Mouse (Mus musculus): ENCODE results near the gene Fgfr3. TPM values are rescaled to one million over a fixed set of nuclear protein-coding genes. Genes with fewer than 3 reads are reported as not detected.

Fgfr3 gene
- polyA plus RNA-seq, 1 experiment, result 2.7 TPM

- H3K27me3 ChIP-seq (ENCODE audit: control insufficient read depth, insufficient read depth, insufficient read length), result no peaks in the 10 kb centered on the region
- peaks cover 9% of the 10 kb centered on the region for H3K79me2 ChIP-seq (ENCODE audit: control insufficient read depth, insufficient read depth)
- H3K36me3 ChIP-seq (ENCODE audit: control insufficient read depth, insufficient read depth), result peaks cover 7% of the 10 kb centered on the region
- no peak for TF ChIP-seq POLR2A (IDR thresholded peaks at IDR 0.05; ENCODE audit: insufficient read length, low read depth)
- no peak for TF ChIP-seq E2F4 (IDR thresholded peaks at IDR 0.05; ENCODE audit: insufficient read depth)
- TF ChIP-seq SRF (IDR thresholded peaks at IDR 0.05; ENCODE audit: control insufficient read depth, insufficient read length, low read depth), result no peak
- TF ChIP-seq USF1 (IDR thresholded peaks at IDR 0.05; ENCODE audit: low read depth), result no peak
- no peak for TF ChIP-seq MYOG (IDR thresholded peaks at IDR 0.05; ENCODE audit: control insufficient read depth in 1 of 3, insufficient read depth in 1 of 3, insufficient read length in 2 of 3, low read depth in 2 of 3)
- TF ChIP-seq MYOD1 (IDR thresholded peaks at IDR 0.05; ENCODE audit: control insufficient read depth in 1 of 3, insufficient read length in 2 of 3, low read depth in 2 of 3), result no peak
- no peak for TF ChIP-seq REST (IDR thresholded peaks at IDR 0.05; ENCODE audit: insufficient read depth, insufficient read length)
- TF ChIP-seq MAX (IDR thresholded peaks at IDR 0.05; ENCODE audit: low read depth), result no peak
- no peak for TF ChIP-seq TCF3 (IDR thresholded peaks at IDR 0.05; ENCODE audit: insufficient read length, low read depth)
- TF ChIP-seq TCF12 (IDR thresholded peaks at IDR 0.05; ENCODE audit: insufficient read depth, poor library complexity, severe bottlenecking), result no peak
- TF ChIP-seq POLR2AphosphoS2 (IDR thresholded peaks at IDR 0.05; ENCODE audit: insufficient read length, low read depth), result no peak
- no peak for TF ChIP-seq CEBPB (IDR thresholded peaks at IDR 0.05; ENCODE audit: insufficient read depth, poor library complexity, severe bottlenecking)
- H3K4me2 ChIP-seq (ENCODE audit: low read depth), result no peak overlapping the region
- no peak overlapping the region for H3K4me3 ChIP-seq
- H3ac ChIP-seq (ENCODE audit: control insufficient read depth, insufficient read length), result no peak overlapping the region
Measured at GRCm38 (mm10) chr5:33777195-33777594, 55.7 kb downstream of the Fgfr3 start.

GRCm38 (mm10) chr5:33781964-33782344 is 60.5 kb downstream of the Fgfr3 start:
- peak overlapping the region; percentile 67 for H3ac ChIP-seq (ENCODE audit: control insufficient read depth, insufficient read length)
- TF ChIP-seq POLR2AphosphoS2 (IDR thresholded peaks at IDR 0.05; ENCODE audit: insufficient read length, low read depth) (no peak), TCF3 (IDR thresholded peaks at IDR 0.05; ENCODE audit: insufficient read length, low read depth) (no peak), SRF (IDR thresholded peaks at IDR 0.05; ENCODE audit: control insufficient read depth, insufficient read length, low read depth) (no peak)
- peak overlapping the region; percentile 92 for H3K4me2 ChIP-seq (ENCODE audit: low read depth)
- H3K36me3 ChIP-seq (ENCODE audit: control insufficient read depth, insufficient read depth), result peaks cover 7% of the 10 kb centered on the region
- H3K4me3 ChIP-seq, result peak overlapping the region; percentile 44
- H3K27me3 ChIP-seq (ENCODE audit: control insufficient read depth, insufficient read depth, insufficient read length), result no peaks in the 10 kb centered on the region
- peaks cover 9% of the 10 kb centered on the region for H3K79me2 ChIP-seq (ENCODE audit: control insufficient read depth, insufficient read depth)

- Histone ChIP-seq H3K36me3 (ENCODE audit: control insufficient read depth, insufficient read depth) (peaks cover 4% of the 10 kb centered on the region), H3K27me3 (ENCODE audit: control insufficient read depth, insufficient read depth, insufficient read length) (no peaks in the 10 kb centered on the region), H3K4me2 (ENCODE audit: low read depth) (peak within 1 kb of the TSS; percentile 92), H3ac (ENCODE audit: control insufficient read depth, insufficient read length) (peak within 1 kb of the TSS; percentile 67), H3K4me3 (peak within 1 kb of the TSS; percentile 44), H3K79me2 (ENCODE audit: control insufficient read depth, insufficient read depth) (peaks cover 9% of the 10 kb centered on the region)
- TF ChIP-seq MAX (IDR thresholded peaks at IDR 0.05; ENCODE audit: low read depth) (no peak), MYOD1 (IDR thresholded peaks at IDR 0.05; ENCODE audit: control insufficient read depth in 1 of 3, insufficient read length in 2 of 3, low read depth in 2 of 3) (peak in 2 of 3 experiments; percentile 16 to 62), SRF (IDR thresholded peaks at IDR 0.05; ENCODE audit: control insufficient read depth, insufficient read length, low read depth) (peak; percentile 23), POLR2A (IDR thresholded peaks at IDR 0.05; ENCODE audit: insufficient read length, low read depth) (peak; percentile 83), MYOG (IDR thresholded peaks at IDR 0.05; ENCODE audit: control insufficient read depth in 1 of 3, insufficient read depth in 1 of 3, insufficient read length in 2 of 3, low read depth in 2 of 3) (peak in 2 of 3 experiments; percentile 14 to 24), CEBPB (IDR thresholded peaks at IDR 0.05; ENCODE audit: insufficient read depth, poor library complexity, severe bottlenecking) (no peak), POLR2AphosphoS2 (IDR thresholded peaks at IDR 0.05; ENCODE audit: insufficient read length, low read depth) (peak; percentile 70), TCF12 (IDR thresholded peaks at IDR 0.05; ENCODE audit: insufficient read depth, poor library complexity, severe bottlenecking) (no peak), REST (IDR thresholded peaks at IDR 0.05; ENCODE audit: insufficient read depth, insufficient read length) (peak; percentile 7), USF1 (IDR thresholded peaks at IDR 0.05; ENCODE audit: low read depth) (no peak), E2F4 (IDR thresholded peaks at IDR 0.05; ENCODE audit: insufficient read depth) (peak; percentile 14), TCF3 (IDR thresholded peaks at IDR 0.05; ENCODE audit: insufficient read length, low read depth) (peak; percentile 6)
Measured at GRCm38 (mm10) chr5:33782345-33782998, 61.0 kb downstream of the Fgfr3 start, which contains the start of gene Letm1. Gene Letm1 (minus strand): TSS chr5:33782817.

GRCm38 (mm10) chr5:33782999-33783390 is 61.5 kb downstream of the Fgfr3 start:
- Histone ChIP-seq H3K79me2 (ENCODE audit: control insufficient read depth, insufficient read depth) (peaks cover 9% of the 10 kb centered on the region), H3ac (ENCODE audit: control insufficient read depth, insufficient read length) (peak overlapping the region; percentile 67), H3K4me3 (peak overlapping the region; percentile 44), H3K4me2 (ENCODE audit: low read depth) (peak overlapping the region; percentile 92), H3K36me3 (ENCODE audit: control insufficient read depth, insufficient read depth) (no peaks in the 10 kb centered on the region), H3K27me3 (ENCODE audit: control insufficient read depth, insufficient read depth, insufficient read length) (no peaks in the 10 kb centered on the region)
- TF ChIP-seq REST (IDR thresholded peaks at IDR 0.05; ENCODE audit: insufficient read depth, insufficient read length), result no peak

Other genes with a start within 250 kb of the Fgfr3 start
- gene Fam53a, start 92.0 kb upstream of the Fgfr3 start, polyA plus RNA-seq (2012; fragmentation: generic; extraction: Trizol), result 28.3 TPM
- 0.25 TPM for gene Gm9903, start 91.7 kb upstream of the Fgfr3 start, polyA plus RNA-seq (2012; fragmentation: generic; extraction: Trizol)
- 13.1 TPM for gene Slbp, start 69.1 kb upstream of the Fgfr3 start, polyA plus RNA-seq (2012; fragmentation: generic; extraction: Trizol)
- gene Tacc3, start 63.5 kb upstream of the Fgfr3 start, polyA plus RNA-seq (2012; fragmentation: generic; extraction: Trizol), result 54.1 TPM
- 27.2 TPM for gene Tmem129, start 63.3 kb upstream of the Fgfr3 start, polyA plus RNA-seq (2012; fragmentation: generic; extraction: Trizol)
- 29.2 TPM for gene Letm1, start 61.1 kb downstream of the Fgfr3 start, polyA plus RNA-seq (2012; fragmentation: generic; extraction: Trizol)
- 23.9 TPM for gene Nsd2, start 99.1 kb downstream of the Fgfr3 start, polyA plus RNA-seq (2012; fragmentation: generic; extraction: Trizol)
- 17.1 TPM for gene Nelfa, start 214.7 kb downstream of the Fgfr3 start, polyA plus RNA-seq (2012; fragmentation: generic; extraction: Trizol)

Data from myocyte (in vitro differentiated cells).